In the genomic region with DNA sequence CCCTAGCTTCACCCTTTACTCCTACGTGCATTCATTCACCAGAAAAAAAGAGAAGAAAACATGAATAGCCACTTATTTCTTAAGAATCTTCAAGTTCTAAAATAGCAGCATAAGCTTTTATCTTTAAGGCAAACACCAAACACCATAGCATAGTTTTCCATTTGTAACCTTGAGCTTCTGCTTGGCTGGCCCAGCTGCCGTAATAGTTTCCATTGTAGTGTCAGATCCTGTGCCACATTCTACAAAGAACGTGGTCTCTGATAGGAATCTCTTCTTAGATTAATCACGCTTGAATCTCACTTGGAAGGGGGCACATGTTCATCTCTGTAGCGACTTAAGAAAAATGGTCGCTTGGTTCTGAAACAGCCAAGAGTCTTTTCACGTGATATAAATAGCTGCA, we compare ENCODE assay signal across 21 mouse cellular contexts. TPM values are rescaled to one million over a fixed set of nuclear protein-coding genes. Genes with fewer than 3 reads are reported as not detected.
DNase-seq lines count a peak whose midpoint lies in the region; ATAC-seq lines count a peak whose summit lies in the region.
"Had no signal": no experiment of that assay in that cellular context is flagged by ENCODE, and none has a peak within 500 bp of the region (broad histone marks: within the 10 kb centered on the region; RNA-seq: fewer than 3 reads in every experiment).

No protein-coding gene starts in this region.

- peak; percentile 9 for DNase-seq in 416B (ENCODE audit: low read depth)
- peak; percentile 90 for DNase-seq in CD4-positive helper T cell, adult 2 months (ENCODE audit: low read depth, low spot score)
- DNase-seq in T-cell, adult 2 months (ENCODE audit: low spot score) = peak; percentile 23
- peak; percentile 77 for DNase-seq in naive thymus-derived CD4-positive, alpha-beta T cell, adult 2 months (ENCODE audit: low read depth)
- DNase-seq in adrenal gland, postnatal 14 days = no peak
- DNase-seq in layer of hippocampus, postnatal 14 days (ENCODE audit: low spot score in 2 of 2) = no peak
- DNase-seq: adrenal gland, adult 8-10 months; B cell, adult 2 months; cerebellum, adult 11 months; cerebellum, adult 8-10 months; cerebellum, postnatal 14 days; embryo, embryonic 11 days; gastrocnemius, postnatal 36 days; heart, adult 11 months; heart, postnatal 36 days had no signal

- no peak for ATAC-seq in erythroblast, adult 5-6 weeks (replicated peaks; ENCODE audit: low FRiP score, poor library complexity, severe bottlenecking)
- ATAC-seq: forebrain, embryonic 15.5 days had no signal

RNA-seq across cellular contexts. Expression of gene Tmppe, which starts 50.7 kb away (rescaled TPM):
- total RNA-seq in erythroblast, adult 5-6 weeks (2015; ENCODE audit: low replicate concordance) = not detected in 2 replicates
- 2.2 and 2.4 TPM in 2 replicates for total RNA-seq in erythroblast, adult 5-6 weeks (2017; ENCODE audit: low replicate concordance)
- total RNA-seq in adrenal gland, postnatal 14 days (2021) = 6.9 and 8.2 TPM in 2 replicates
- total RNA-seq in layer of hippocampus, postnatal 14 days (2021) = 1 to 10 TPM; 8.9 to 9.4 TPM

RNA-seq across cellular contexts. Expression of gene Glb1, which starts 50.7 kb away (rescaled TPM):
- 5.0 and 15.9 TPM in 2 replicates for total RNA-seq in erythroblast, adult 5-6 weeks (2015; ENCODE audit: low replicate concordance)
- total RNA-seq in erythroblast, adult 5-6 weeks (2017; ENCODE audit: low replicate concordance) = 1.4 and 2.4 TPM in 2 replicates
- 25.5 and 25.6 TPM in 2 replicates for total RNA-seq in adrenal gland, postnatal 14 days (2021)
- total RNA-seq in layer of hippocampus, postnatal 14 days (2021) = 10 to 100 TPM; 25.2 to 27.6 TPM

RNA-seq across cellular contexts. Expression of gene Ccr4, which starts 53.1 kb away (rescaled TPM):
- total RNA-seq in erythroblast, adult 5-6 weeks (2015; ENCODE audit: low replicate concordance) = not detected in 2 replicates
- not detected in 2 replicates for total RNA-seq in erythroblast, adult 5-6 weeks (2017; ENCODE audit: low replicate concordance)
- total RNA-seq in adrenal gland, postnatal 14 days (2021) = not detected in 2 replicates
- total RNA-seq in layer of hippocampus, postnatal 14 days (2021) = not detected
- total RNA-seq: adrenal gland, adult 8-10 months; adrenal gland, postnatal 4 days; common myeloid progenitor, adult 5-6 weeks; G1E; gastrocnemius, adult 8-10 months; gastrocnemius, postnatal 36 days; heart, postnatal 36 days had no signal

Comparison
In these comparisons a context has a peak if more than half of its experiments do, and no peak if none do; other contexts are left out.
1. DNase-seq: peak in 416B (single experiment), CD4-positive helper T cell, adult 2 months (single experiment), T-cell, adult 2 months (single experiment) and naive thymus-derived CD4-positive, alpha-beta T cell, adult 2 months (single experiment); none in adrenal gland, postnatal 14 days (single experiment) and layer of hippocampus, postnatal 14 days (0 of 2).